In genomic region chr6:34865711-34866593, GRCm38 (mm10) we compare ENCODE assay signal across 9 mouse cellular contexts. TPM values are rescaled to one million over a fixed set of nuclear protein-coding genes. Genes with fewer than 3 reads are reported as not detected.
DNase-seq lines count a peak whose midpoint lies in the region; ATAC-seq and TF ChIP-seq lines count a peak whose summit lies in the region.
"Had no signal": no experiment of that assay in that cellular context is flagged by ENCODE, and none has a peak within 500 bp of the region (broad histone marks: within the 10 kb centered on the region; RNA-seq: fewer than 3 reads in every experiment).

No protein-coding gene starts in this region.

- TF ChIP-seq CTCF in liver, postnatal 0 days (IDR thresholded peaks at IDR 0.05; ENCODE audit: low read depth), result no peak

- TF ChIP-seq EP300 in liver, postnatal 0 days (IDR thresholded peaks at IDR 0.05; ENCODE audit: low read depth), result no peak; the same call in 1 of the 2 replicates

- no peak overlapping the region for H3K4me2 ChIP-seq in intestine, embryonic 16.5 days (ENCODE audit: low read depth, low read length)
- peak overlapping the region; percentile 45 for H3K4me2 ChIP-seq in liver, postnatal 0 days (ENCODE audit: low read depth, low read length)
- no peak overlapping the region for H3K4me2 ChIP-seq in forebrain, embryonic 15.5 days (replicated peaks)

- no peaks in the 10 kb centered on the region for H3K36me3 ChIP-seq in intestine, embryonic 16.5 days (ENCODE audit: control insufficient read depth, insufficient read depth, low read length)
- peaks cover 7% of the 10 kb centered on the region; the same call in 1 of the 2 replicates for H3K36me3 ChIP-seq in liver, postnatal 0 days (replicated peaks; ENCODE audit: insufficient read depth, low read length)
- H3K36me3 ChIP-seq in forebrain, embryonic 15.5 days, result no peaks in the 10 kb centered on the region

- no peaks in the 10 kb centered on the region for H3K27me3 ChIP-seq in intestine, embryonic 16.5 days (replicated peaks; ENCODE audit: control insufficient read depth, insufficient read depth, low read length)
- no peaks in the 10 kb centered on the region for H3K27me3 ChIP-seq in liver, postnatal 0 days (ENCODE audit: insufficient read depth, low read length)
- H3K27me3 ChIP-seq in forebrain, embryonic 15.5 days, result no peaks in the 10 kb centered on the region

- DNase-seq in 416B (ENCODE audit: low read depth), result peak; percentile 71
- peak; percentile 24 for DNase-seq in liver, postnatal 0 days
- DNase-seq in frontal cortex, postnatal 25 days (ENCODE audit: low spot score in 2 of 2), result no peak
- no peak for DNase-seq in cerebellum, postnatal 10 days
- DNase-seq in ovary, postnatal 14 days (ENCODE audit: low spot score), result no peak

- H3K9me3 ChIP-seq in intestine, embryonic 16.5 days (ENCODE audit: control insufficient read depth, low read length), result no peaks in the 10 kb centered on the region
- H3K9me3 ChIP-seq in liver, postnatal 0 days (ENCODE audit: low read length), result no peaks in the 10 kb centered on the region
- no peaks in the 10 kb centered on the region for H3K9me3 ChIP-seq in forebrain, embryonic 15.5 days

- 43% methylated on average over 7 of the region's 7 CpGs for WGBS in intestine, embryonic 16.5 days
- 21% methylated on average over 7 of the region's 7 CpGs for WGBS in liver, postnatal 0 days (ENCODE audit: insufficient replicate concordance)
- 70% methylated on average over 7 of the region's 7 CpGs for WGBS in forebrain, embryonic 15.5 days

- H3K4me1 ChIP-seq in brown adipose tissue, adult 24 weeks (ENCODE audit: control insufficient read depth, insufficient read depth, insufficient read length, low read length), result peaks cover 19% of the 10 kb centered on the region
- peaks cover 36% of the 10 kb centered on the region for H3K4me1 ChIP-seq in intestine, embryonic 16.5 days (ENCODE audit: control insufficient read depth, insufficient read depth, low read length)
- peaks cover 61% of the 10 kb centered on the region for H3K4me1 ChIP-seq in liver, postnatal 0 days (ENCODE audit: insufficient read depth)
- H3K4me1 ChIP-seq in forebrain, embryonic 15.5 days, result no peaks in the 10 kb centered on the region

- H3K4me3 ChIP-seq in brown adipose tissue, adult 24 weeks (ENCODE audit: insufficient read depth, low read depth, low read length), result peak overlapping the region; percentile 53
- no peak overlapping the region for H3K4me3 ChIP-seq in intestine, embryonic 16.5 days (ENCODE audit: low read length)
- H3K4me3 ChIP-seq in liver, postnatal 0 days (ENCODE audit: low read depth, low read length), result no peak overlapping the region
- H3K4me3 ChIP-seq in forebrain, embryonic 15.5 days, result no peak overlapping the region

- peak overlapping the region; percentile 99 for H3K27ac ChIP-seq in brown adipose tissue, adult 24 weeks (replicated peaks; ENCODE audit: low read depth, low read length)
- peak overlapping the region; percentile 64 for H3K27ac ChIP-seq in intestine, embryonic 16.5 days (ENCODE audit: low read length)
- peak overlapping the region; percentile 73 for H3K27ac ChIP-seq in liver, postnatal 0 days (ENCODE audit: low read depth)
- no peak overlapping the region for H3K27ac ChIP-seq in forebrain, embryonic 15.5 days (replicated peaks)

- H3K9ac ChIP-seq in intestine, embryonic 16.5 days (ENCODE audit: low read depth, low read length), result no peak overlapping the region
- H3K9ac ChIP-seq in liver, postnatal 0 days (replicated peaks), result 0 out of 2 replicates have a peak overlapping the region, but pooled peaks have one; percentile 11
- H3K9ac ChIP-seq in forebrain, embryonic 15.5 days (replicated peaks), result no peak overlapping the region

- ATAC-seq in intestine, embryonic 16.5 days, result peak; percentile 74
- peak; percentile 57 for ATAC-seq in liver, postnatal 0 days
- no peak for ATAC-seq in forebrain, embryonic 15.5 days (replicated peaks)

RNA-seq across cellular contexts. Expression of gene Tmem140, which starts 3.0 kb away (rescaled TPM):
- 21.6 and 38.6 TPM in 2 replicates for polyA plus RNA-seq in brown adipose tissue, adult 24 weeks (2012; ENCODE audit: insufficient read depth, insufficient read length, missing spikeins)
- 1.8 TPM in 2 replicates for polyA plus RNA-seq in intestine, embryonic 16.5 days (2015; fragmentation: Nextera tagmentation; extraction: Ambion mirVana)
- 12.6 and 17.0 TPM in 2 replicates for polyA plus RNA-seq in liver, postnatal 0 days (2015; fragmentation: Nextera tagmentation; extraction: Ambion mirVana)
- 1.3 and 1.6 TPM in 2 replicates for polyA plus RNA-seq in forebrain, embryonic 15.5 days (2015; fragmentation: Nextera tagmentation; extraction: Ambion mirVana)

RNA-seq across cellular contexts. Expression of gene Cyren, which starts 11.9 kb away (rescaled TPM):
- polyA plus RNA-seq in brown adipose tissue, adult 24 weeks (2012; ENCODE audit: insufficient read depth, insufficient read length, missing spikeins), result 3.3 and 5.0 TPM in 2 replicates
- polyA plus RNA-seq in intestine, embryonic 16.5 days (2015; fragmentation: Nextera tagmentation; extraction: Ambion mirVana), result 11.4 and 11.9 TPM in 2 replicates
- polyA plus RNA-seq in liver, postnatal 0 days (2015; fragmentation: Nextera tagmentation; extraction: Ambion mirVana), result 4.5 and 4.9 TPM in 2 replicates
- polyA plus RNA-seq in forebrain, embryonic 15.5 days (2015; fragmentation: Nextera tagmentation; extraction: Ambion mirVana), result 11.4 and 13.7 TPM in 2 replicates

RNA-seq across cellular contexts. Expression of gene Wdr91, which starts 44.7 kb away (rescaled TPM):
- polyA plus RNA-seq in brown adipose tissue, adult 24 weeks (2012; ENCODE audit: insufficient read depth, insufficient read length, missing spikeins), result 12.4 and 13.9 TPM in 2 replicates
- polyA plus RNA-seq in intestine, embryonic 16.5 days (2015; fragmentation: Nextera tagmentation; extraction: Ambion mirVana), result 7.2 and 7.5 TPM in 2 replicates
- 5.5 and 5.7 TPM in 2 replicates for polyA plus RNA-seq in liver, postnatal 0 days (2015; fragmentation: Nextera tagmentation; extraction: Ambion mirVana)
- polyA plus RNA-seq in forebrain, embryonic 15.5 days (2015; fragmentation: Nextera tagmentation; extraction: Ambion mirVana), result 11.2 and 12.4 TPM in 2 replicates

RNA-seq across cellular contexts. Expression of gene Stra8, which starts 54.0 kb away (rescaled TPM):
- not detected in 2 replicates for polyA plus RNA-seq in brown adipose tissue, adult 24 weeks (2012; ENCODE audit: insufficient read depth, insufficient read length, missing spikeins)
- polyA plus RNA-seq in intestine, embryonic 16.5 days (2015; fragmentation: Nextera tagmentation; extraction: Ambion mirVana), result not detected in 2 replicates
- not detected in 2 replicates for polyA plus RNA-seq in liver, postnatal 0 days (2015; fragmentation: Nextera tagmentation; extraction: Ambion mirVana)
- not detected in 2 replicates for polyA plus RNA-seq in forebrain, embryonic 15.5 days (2015; fragmentation: Nextera tagmentation; extraction: Ambion mirVana)
- polyA plus RNA-seq: gonadal fat pad, adult 2 months had no signal

Comparison
In these comparisons a context has a peak if more than half of its experiments do, and no peak if none do; other contexts are left out.
1. DNase-seq: peak in 416B (single experiment) and liver, postnatal 0 days (single experiment); none in frontal cortex, postnatal 25 days (0 of 2), cerebellum, postnatal 10 days (0 of 2) and ovary, postnatal 14 days (single experiment).